Mouse (Mus musculus) midbrain, postnatal 0 days (tissue): ENCODE measurements around the gene Slc37a1. TPM values are rescaled to one million over a fixed set of nuclear protein-coding genes. Genes with fewer than 3 reads are reported as not detected.

Experiments
- ATAC-seq: fragments of 200-750 bp; cut with Nextera tagmentation; 2 replicates; pipeline ENCODE4 v1.8.0; 2017; ENCODE audit warnings: moderate number of reproducible peaks, mild to moderate bottlenecking, moderate TSS enrichment, moderate library complexity; ENCODE audit not compliant: low FRiP score
- DNase-seq: peaks from one replicate; pipeline ENCODE4 v3.0.0-alpha.2; 2015; ENCODE audit warnings: low spot score
- H3K27ac ChIP-seq: fragments of 300-500 bp; sonication (generic); 2 replicates; pipeline ENCODE4 v1.5.1; 2014; ENCODE audit warnings: low read depth, mild to moderate bottlenecking, low read length, mixed read lengths
- H3K27me3 ChIP-seq: fragments of 300-500 bp; sonication (generic); 2 replicates; pipeline ENCODE4 v1.6.1; 2014; ENCODE audit warnings: low read length, control low read depth, mixed read lengths; ENCODE audit not compliant: insufficient read depth
- H3K36me3 ChIP-seq: fragments of 300-500 bp; sonication (generic); 2 replicates; pipeline ENCODE4 v1.6.1; 2014; ENCODE audit warnings: low read length, control low read depth, mixed read lengths; ENCODE audit not compliant: insufficient read depth
- H3K4me1 ChIP-seq: fragments of 300-500 bp; sonication (generic); 2 replicates; pipeline ENCODE4 v1.6.1; 2014; ENCODE audit warnings: mild to moderate bottlenecking, control low read depth, antibody characterized with exemption, low read length, mixed read lengths; ENCODE audit not compliant: insufficient read depth
- H3K4me2 ChIP-seq: fragments of 300-500 bp; sonication (generic); 2 replicates; pipeline ENCODE4 v1.6.1; 2014; ENCODE audit warnings: low read depth, mild to moderate bottlenecking, low read length, mixed read lengths; ENCODE audit not compliant: poor library complexity, severe bottlenecking
- H3K4me3 ChIP-seq: fragments of 300-500 bp; sonication (generic); 2 replicates; pipeline ENCODE4 v1.5.1; 2014; ENCODE audit warnings: low read depth, mild to moderate bottlenecking, low read length, moderate library complexity
- H3K9ac ChIP-seq: fragments of 300-500 bp; sonication (generic); replicated peaks from 2 replicates; pipeline ENCODE4 v1.6.1; 2014; ENCODE audit warnings: mild to moderate bottlenecking, low read length, moderate library complexity, mixed read lengths; ENCODE audit not compliant: poor library complexity, severe bottlenecking
- H3K9me3 ChIP-seq: fragments of 300-500 bp; sonication (generic); 2 replicates; pipeline ENCODE4 v1.6.1; 2016; ENCODE audit warnings: low read length, control low read depth
- CTCF ChIP-seq: IDR thresholded peaks from 2 replicates; pipeline ENCODE4 v1.5.1; 2016; ENCODE audit warnings: antibody characterized with exemption, mild to moderate bottlenecking
- WGBS: fragments of 180-500 bp; shearing (Covaris S2); extraction: QIAGEN DNeasy Blood & Tissue Kit; methylation state at CpG from one replicate; pipeline ENCODE4 v1.1.7; 2014; 5-methylcytosine and 5-hydroxymethylcytosine counted together
- polyA plus RNA-seq: library from polyadenylated mRNA; unstranded; fragments of >200 nt; fragmentation: Nextera tagmentation; extraction: Ambion mirVana; gene quantifications from 2 replicates; pipeline ENCODE4 v1.2.1, GENCODE M21; 2015
- total RNA-seq: library from RNA; depleted of rRNA; stranded (reverse); fragments of >200 nt; gene quantifications from 2 replicates; pipeline ENCODE4 v1.2.3, GENCODE M21; 2014

Gene Slc37a1
- total and polyA plus RNA-seq, 2 experiments from 2014 or later = 6.9 to 11.0 TPM

DNA sequence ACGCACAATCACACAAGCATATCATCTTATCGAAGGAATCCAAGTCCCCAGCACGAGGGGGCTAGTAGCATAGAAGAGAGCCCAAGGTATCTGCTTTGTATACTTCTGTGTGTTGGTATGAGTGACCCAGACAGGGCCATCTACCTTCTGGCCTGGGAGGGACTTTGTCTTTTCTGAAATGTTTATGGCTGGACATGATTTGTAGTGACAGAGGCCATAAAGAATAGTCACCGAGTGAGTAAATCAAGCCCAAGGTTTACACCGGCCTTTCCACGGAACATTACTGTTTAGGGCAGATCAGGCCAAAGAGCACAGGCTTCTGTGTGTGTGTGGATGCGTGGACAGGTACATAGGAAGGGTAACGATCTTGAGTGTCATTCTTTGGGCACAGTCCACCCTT is 93.3 kb downstream of the Slc37a1 start:
- no peaks in the 10 kb centered on the region for H3K36me3 ChIP-seq
- H3K4me2 ChIP-seq = no peak overlapping the region
- 87% methylated on average over 8 of the region's 8 CpGs for WGBS
- no peak for TF ChIP-seq CTCF
- H3K27me3 ChIP-seq = no peaks in the 10 kb centered on the region
- H3K9ac ChIP-seq = no peak overlapping the region
- H3K27ac ChIP-seq = no peak overlapping the region
- H3K4me3 ChIP-seq = no peak overlapping the region
- ATAC-seq (no peak), DNase-seq (no peak)
- no peaks in the 10 kb centered on the region for H3K9me3 ChIP-seq
- no peaks in the 10 kb centered on the region for H3K4me1 ChIP-seq

DNA sequence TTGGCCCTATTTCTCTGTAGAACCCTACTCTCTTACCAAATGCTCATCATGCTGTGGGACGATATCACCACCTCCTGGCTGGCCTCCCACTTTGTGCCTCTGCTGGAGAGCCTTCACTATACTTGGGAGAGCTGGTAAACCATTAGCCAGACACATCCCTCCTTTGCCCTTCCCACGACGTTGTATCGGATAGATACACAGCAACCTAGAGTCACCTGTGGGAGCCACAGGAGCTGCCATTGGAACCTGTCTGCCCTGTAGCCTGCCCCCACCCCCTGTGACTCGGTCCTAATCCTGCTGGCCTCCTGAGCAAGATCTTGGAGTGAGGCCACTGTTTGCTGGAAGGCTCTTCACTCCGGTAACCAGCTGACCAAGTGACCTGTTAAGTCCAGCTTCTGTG is 96.7 kb downstream of the Slc37a1 start:
- Histone ChIP-seq H3K9ac (no peak overlapping the region), H3K4me3 (no peak overlapping the region), H3K27me3 (no peaks in the 10 kb centered on the region), H3K36me3 (no peaks in the 10 kb centered on the region), H3K9me3 (no peaks in the 10 kb centered on the region), H3K4me1 (peaks cover 13% of the 10 kb centered on the region), H3K4me2 (no peak overlapping the region), H3K27ac (no peak overlapping the region)
- 82% methylated on average over 6 of the region's 6 CpGs for WGBS
- DNase-seq = no peak
- ATAC-seq = no peak
- TF ChIP-seq CTCF = no peak

DNA sequence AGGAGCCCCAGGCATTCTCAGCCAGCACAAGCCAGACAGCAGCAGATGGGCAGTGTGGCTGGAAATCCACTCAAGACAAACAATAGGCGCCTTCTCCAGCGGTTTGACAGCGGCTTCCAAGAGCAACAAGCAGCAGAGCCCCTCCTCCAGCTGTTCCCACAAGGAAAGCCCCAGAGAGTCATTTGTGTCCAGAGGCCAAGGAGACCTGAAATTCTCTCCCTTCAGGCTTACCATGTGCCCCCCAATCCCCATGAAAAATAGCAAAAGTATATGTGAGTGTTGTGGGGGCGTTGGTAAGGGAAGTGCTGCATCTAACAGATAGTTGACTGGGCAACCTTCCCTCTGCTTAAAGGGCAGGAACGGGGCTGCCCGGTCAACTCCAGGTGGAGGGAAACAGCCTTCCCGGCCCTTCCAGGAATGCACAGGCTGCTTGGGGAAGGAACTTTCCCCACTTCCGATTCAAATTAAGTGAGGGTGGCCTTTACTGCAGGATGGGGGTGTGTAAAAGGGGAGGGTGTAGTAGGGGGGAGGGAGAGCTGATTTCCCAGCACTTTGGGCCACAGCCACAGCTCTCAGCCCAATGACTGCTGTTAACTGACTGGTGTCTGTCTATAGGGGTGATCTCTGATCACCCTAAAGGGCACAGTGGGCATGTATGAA is 98.5 kb downstream of the Slc37a1 start:
- DNase-seq (no peak), ATAC-seq (peak; percentile 42; the same call in 1 of the 2 replicates)
- TF ChIP-seq CTCF = no peak
- H3K9ac ChIP-seq = 0 out of 2 replicates have a peak overlapping the region, but pooled peaks have one; percentile 79
- H3K27ac ChIP-seq = peak overlapping the region; percentile 55
- H3K27me3 ChIP-seq = no peaks in the 10 kb centered on the region
- H3K4me2 ChIP-seq = peak overlapping the region; percentile 78
- H3K9me3 ChIP-seq = no peaks in the 10 kb centered on the region
- H3K4me3 ChIP-seq = no peak overlapping the region
- no peaks in the 10 kb centered on the region for H3K36me3 ChIP-seq
- 14% methylated on average over 8 of the region's 8 CpGs for WGBS
- H3K4me1 ChIP-seq = peaks cover 24% of the 10 kb centered on the region

DNA sequence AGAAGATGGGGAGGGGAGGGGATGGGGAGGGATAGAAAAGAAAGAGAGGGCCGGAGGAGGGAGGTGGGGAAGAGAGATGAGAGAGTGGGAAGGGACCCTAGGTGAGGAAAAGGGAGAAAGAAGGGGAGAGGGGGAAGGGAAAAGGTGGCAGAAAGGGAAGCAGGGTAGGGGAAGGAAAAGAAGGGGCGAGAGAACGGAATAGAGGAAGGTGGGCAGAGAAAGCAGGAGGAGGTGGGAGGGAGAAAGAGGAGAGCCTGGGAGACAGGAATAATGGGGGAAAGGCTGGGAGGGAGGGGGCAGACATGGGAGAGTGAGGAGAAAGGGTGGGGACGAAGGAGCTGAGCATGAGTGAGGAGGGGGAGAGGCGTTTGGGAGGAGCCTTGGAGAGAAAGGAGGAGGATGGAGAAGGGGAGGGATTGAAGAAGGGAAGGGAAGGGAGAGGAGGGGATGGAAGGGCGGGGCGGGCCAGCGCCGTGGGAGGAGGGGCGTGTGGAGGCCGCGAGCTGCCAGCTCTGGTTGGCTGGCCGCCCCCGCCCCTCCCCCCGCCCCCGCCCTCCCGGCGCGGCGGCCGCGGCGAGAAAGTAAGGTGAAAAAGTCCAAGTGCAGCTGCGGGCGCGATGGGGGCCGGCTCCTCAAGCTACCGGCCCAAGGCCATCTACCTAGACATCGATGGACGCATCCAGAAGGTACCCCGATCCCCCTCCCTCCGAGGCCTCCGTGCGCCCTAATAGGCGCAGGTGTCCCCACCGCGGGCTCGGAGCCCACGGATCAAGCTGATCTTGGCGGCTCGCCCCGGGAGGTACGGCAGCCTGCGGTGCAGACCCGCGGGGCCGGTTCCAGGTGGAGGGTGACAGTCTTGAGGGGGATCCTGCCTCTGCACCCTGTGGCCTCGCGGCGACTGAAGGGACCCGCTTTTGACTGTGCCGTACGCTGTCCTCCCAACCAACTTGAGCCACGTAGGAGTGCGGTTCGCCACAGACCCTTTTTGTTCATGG is 99.4 kb downstream of the Slc37a1 start, which contains the start of gene Pde9a:
Gene Pde9a (plus strand): TSS at position 540 of the 995 bp plus-strand sequence.
- no peak for TF ChIP-seq CTCF
- under 1% methylated on average over 33 of the region's 56 CpGs for WGBS
- Histone ChIP-seq H3K36me3 (no peaks in the 10 kb centered on the region), H3K4me2 (peak within 1 kb of the TSS; percentile 78), H3K9me3 (no peaks in the 10 kb centered on the region), H3K27me3 (no peaks in the 10 kb centered on the region), H3K9ac (peak within 1 kb of the TSS; percentile 79), H3K27ac (peak within 1 kb of the TSS; percentile 59), H3K4me3 (peak within 1 kb of the TSS; percentile 86), H3K4me1 (peaks cover 24% of the 10 kb centered on the region)
- DNase-seq (peak; percentile 89), ATAC-seq (peak; percentile 88)

DNA sequence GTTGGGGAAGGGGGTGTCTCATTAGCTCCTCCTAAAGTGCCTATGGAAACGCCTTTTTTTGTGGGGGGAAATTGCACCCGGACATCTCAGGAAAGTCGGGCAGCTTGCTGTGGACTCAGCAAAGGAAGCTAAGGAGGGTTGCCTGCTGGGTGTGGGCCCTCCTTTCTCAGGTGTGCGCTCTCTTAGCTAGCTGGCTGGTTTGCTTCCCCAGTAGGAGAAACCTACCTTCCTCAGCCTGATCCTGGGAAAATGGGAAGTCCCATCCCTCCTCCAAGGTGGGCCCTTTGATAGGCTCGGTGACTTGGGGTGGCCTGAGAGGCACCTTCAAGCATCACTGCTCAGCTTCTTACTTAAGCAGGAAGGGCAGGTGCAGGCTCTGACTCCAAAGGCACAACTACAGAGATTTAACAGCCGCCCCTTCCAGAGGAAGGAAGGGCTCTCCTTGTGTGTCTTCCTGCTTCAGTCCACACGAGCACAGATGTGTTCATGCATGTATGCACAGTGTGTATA is 100.2 kb downstream of the Slc37a1 start:
- TF ChIP-seq CTCF = no peak
- no peaks in the 10 kb centered on the region for H3K27me3 ChIP-seq
- 10% methylated on average over 7 of the region's 7 CpGs for WGBS
- H3K4me2 ChIP-seq = peak overlapping the region; percentile 78
- H3K36me3 ChIP-seq = no peaks in the 10 kb centered on the region
- H3K9me3 ChIP-seq = no peaks in the 10 kb centered on the region
- no peak for ATAC-seq
- peak overlapping the region; percentile 79 for H3K9ac ChIP-seq
- H3K4me1 ChIP-seq = peaks cover 24% of the 10 kb centered on the region
- peak overlapping the region; percentile 86 for H3K4me3 ChIP-seq
- peak overlapping the region; percentile 59 for H3K27ac ChIP-seq
- no peak for DNase-seq
